Mouse (Mus musculus) brain, embryonic 14.5 days (tissue): ENCODE measurements at regions not wholly inside any gene's neighbourhood (a gene's known extent, or its start where the extent isn't known, plus 50 kb on each side); places are given as distances from the start of the nearest gene placed in this dataset.

Source experiments
- CTCF ChIP-seq: fragments of 200-500 bp; IDR thresholded peaks from 2 replicates; pipeline ENCODE4 v1.5.1; 2012; ENCODE audit warnings: inconsistent platforms, mild to moderate bottlenecking, moderate library complexity, borderline replicate concordance; ENCODE audit not compliant: insufficient read depth, insufficient read length; ENCODE audit errors: extremely low read depth
- POLR2A ChIP-seq: fragments of 200-500 bp; IDR thresholded peaks from 2 replicates; pipeline ENCODE4 v1.6.1; 2012; ENCODE audit warnings: mild to moderate bottlenecking, inconsistent platforms, borderline replicate concordance; ENCODE audit not compliant: poor library complexity, insufficient read depth, insufficient read length, severe bottlenecking; ENCODE audit errors: extremely low read depth

GRCm38 (mm10) chr10:56611564-56612288 lies 234.6 kb downstream of the Gja1 start:
- no peak for TF ChIP-seq POLR2A
- no peak for TF ChIP-seq CTCF
